Mouse (Mus musculus): ENCODE results near the gene Ppp1r18.

Ppp1r18 gene

DNA sequence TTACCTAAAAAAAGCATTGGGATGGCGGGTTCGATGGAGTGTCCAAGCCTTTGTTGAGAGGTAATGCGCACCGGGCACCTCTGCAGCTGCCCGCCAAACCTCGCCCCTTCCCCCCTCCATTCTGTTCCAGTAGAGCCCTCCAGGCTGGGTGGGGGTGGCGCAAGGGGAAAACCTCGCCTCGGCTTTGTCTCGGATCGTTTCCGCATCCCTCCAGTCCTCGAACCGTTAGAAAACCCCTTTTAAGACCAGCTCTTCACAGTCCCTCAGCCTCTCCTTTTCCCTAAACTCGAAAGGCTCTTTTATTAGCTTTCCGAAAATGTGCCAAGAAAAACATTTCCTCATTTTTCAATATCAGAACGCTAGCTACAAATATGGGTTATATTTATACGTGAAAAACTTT, 27.9 kb upstream of the Ppp1r18 start:
- DNase-seq, result peak; percentile 77

DNA sequence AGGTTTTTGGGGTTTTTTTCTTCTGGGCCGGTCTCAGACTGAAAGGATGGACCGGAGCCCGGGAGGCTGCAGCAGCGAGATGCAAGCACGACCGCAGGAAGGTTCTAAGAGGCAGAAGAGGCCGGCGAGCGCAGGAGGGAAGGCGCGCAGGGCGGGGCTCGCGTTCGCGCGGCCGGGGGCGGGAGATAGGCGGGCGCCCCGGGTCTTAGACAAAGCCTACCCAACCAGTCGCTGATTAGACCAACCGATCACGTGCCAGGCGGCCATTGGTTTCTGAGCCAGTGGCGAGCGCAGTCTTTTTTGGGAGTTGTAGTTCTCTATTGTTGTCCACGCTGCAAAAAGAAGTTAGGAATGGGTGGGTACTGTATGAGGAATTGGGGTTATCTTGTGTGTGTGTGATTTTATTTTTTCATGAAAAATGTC, 27.3 kb upstream of the Ppp1r18 start, which contains the start of gene Tubb5:
Gene Tubb5 (minus strand): TSS at position 185 of the 423 bp plus-strand sequence.
- DNase-seq, result peak; percentile 97

DNA sequence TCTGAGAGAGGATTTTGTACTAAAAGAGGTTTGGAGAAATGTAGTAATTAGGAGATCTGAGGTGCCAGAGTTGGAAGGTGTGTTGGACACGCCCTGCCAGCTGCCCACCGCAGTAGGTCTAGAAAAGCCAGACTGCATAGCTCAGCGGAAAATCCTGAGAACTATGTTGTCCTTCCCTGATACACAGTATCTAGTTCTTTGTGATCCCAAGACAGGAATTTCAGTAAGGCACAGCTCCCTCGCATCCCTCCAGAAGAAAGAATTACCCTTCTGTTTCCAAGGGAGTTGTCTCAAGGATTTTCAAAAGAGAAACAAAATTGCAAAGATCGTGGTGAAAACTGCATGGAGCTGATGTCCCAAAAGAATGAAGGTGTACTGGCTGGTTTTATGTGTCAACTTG, 26.8 kb upstream of the Ppp1r18 start:
- no peak for DNase-seq

DNA sequence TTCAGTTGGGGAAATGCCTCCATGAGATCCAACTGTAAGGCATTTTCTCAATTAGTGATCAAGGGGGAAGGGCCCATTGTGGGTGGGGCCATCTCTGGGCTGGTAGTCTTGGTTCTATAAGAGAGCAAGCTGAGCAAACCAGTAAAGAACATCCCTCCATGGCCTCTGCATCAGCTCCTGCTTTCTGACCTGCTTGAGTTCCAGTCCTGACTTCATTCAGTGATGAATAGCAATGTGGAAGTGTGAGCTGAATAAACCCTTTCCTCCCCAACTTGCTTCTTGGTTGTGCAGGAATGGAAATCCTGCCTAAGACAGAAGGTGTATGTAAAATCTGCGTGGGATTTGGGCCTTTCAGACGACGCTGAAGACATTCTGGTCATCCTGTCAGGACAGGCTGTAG, 26.4 kb upstream of the Ppp1r18 start:
- DNase-seq, result peak; percentile 56

DNA sequence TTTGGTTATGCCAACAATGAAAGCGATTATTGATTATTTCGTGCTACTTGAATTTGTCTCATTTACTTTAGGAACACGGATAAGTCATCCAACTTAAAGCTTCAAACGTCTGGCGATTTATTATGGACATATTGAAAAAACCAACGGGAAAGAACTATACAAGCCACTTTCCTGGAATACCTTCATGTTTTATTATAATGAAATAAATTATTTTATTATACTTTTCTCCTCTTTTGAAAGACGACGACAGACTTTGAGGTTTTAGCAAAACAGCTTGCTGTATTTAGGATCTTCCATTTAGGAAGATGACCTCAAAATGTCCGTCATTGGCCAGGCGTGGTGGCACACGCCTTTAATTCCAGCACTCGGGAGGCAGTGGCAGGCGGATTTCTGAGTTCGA, 24.8 kb upstream of the Ppp1r18 start:
- no peak for DNase-seq

DNA sequence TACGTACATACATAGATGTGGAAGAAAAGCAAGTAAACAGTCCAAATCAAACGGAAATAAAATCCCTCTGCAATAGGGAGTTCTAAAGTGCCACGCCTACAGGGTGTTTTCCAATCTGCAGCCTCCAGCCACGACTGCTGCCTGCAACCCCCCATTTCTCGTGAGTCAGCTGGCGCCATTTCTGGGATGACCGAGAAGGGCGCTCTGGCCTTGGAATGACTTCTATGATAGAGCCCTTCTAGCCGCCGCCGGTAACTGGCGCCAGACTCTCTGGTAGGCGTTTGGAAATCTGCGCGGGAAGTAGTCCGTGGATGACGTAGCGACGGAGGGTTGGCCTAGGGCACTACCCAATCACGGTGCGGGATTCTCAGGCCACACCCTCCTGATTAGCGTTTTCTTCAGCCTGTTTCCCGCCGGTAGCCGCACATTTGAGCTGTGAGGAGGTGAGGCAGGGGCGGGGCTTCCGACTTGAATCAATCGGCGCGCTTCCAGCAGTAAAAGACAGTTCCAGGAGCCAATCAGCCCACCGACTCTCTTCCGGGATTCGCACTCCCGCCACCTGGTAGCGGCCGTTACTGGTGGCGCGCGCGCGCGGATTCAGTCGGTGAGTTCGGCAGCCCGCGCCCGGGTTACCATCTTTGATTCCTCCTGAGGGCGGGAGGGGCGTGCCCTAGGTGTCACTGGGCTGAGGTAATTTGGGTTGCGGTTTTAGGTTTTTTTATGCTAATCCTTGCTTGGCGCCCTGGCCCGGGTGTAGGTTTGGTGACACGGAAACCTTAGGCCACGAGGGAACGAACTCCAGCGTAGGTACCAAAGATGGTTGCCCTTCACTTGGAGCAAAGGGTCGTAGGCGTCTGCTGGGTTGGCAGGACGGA, 24.1 kb upstream of the Ppp1r18 start, which contains the start of gene Mdc1:
Gene Mdc1 (plus strand): TSS at position 440 of the 875 bp plus-strand sequence.
- peak; percentile 100 for DNase-seq

DNA sequence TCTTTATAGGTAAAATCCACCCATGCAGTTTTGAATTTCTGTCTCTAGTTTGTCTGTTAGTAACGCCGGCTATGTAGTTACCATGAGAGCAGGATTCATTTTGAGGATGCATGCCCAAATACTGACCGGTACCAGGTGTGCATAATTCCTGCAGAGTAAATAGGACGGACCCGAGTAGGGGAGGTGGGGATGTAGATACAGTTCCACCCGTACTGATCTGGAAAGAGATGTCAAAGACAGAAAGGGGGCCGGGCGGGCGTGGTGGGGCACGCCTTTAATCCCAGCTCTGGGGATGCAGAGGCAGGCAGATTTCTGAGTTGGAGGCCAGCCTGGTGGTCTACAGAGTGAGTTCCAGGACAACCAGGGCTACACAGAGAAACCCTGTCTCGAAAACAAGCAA, 23.4 kb upstream of the Ppp1r18 start:
- DNase-seq, result no peak

DNA sequence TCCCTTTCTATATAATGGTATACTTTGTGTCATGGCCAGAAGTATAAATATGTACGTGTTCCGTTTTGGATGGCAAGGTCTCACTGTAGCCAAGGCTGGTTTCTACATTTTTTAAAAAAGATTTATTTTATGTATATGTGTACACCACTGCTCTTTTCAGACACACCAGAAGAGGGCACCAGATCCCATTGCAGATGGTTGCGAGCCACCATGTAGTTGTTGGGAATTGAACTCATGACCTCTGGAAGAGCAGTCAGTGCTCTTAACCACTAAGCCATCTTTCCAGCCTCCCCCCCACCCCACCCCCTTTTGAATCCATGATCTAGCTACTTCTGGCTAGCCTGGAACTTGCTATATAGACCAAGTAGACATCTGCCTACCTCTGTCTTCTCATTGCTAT, 21.9 kb upstream of the Ppp1r18 start:
- no peak for DNase-seq

GRCm38 (mm10) chr17:35848112-35848511, 17.3 kb upstream of the Ppp1r18 start:
- DNase-seq, result no peak

DNA sequence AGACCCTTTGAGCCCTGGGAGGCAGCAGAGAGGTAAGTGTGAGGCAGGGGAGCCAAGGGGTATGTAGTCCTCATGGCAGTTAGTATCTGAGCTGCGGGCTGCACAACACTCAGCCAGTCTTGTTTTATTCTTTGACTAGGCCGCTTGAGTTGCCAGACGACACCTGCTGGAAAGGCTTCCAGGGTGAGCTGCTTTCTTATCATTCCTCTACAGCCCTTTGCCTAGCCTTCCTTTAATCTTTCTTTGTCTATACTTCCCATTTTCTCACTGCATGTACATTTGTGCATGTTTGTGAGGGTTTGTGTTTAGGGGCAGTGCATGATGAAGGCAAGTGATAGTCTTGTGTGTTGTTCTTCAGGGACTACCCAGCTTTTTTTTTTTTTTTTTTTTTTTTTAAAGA, 14.4 kb upstream of the Ppp1r18 start:
- DNase-seq, result no peak

GRCm38 (mm10) chr17:35859371-35859770, 6.0 kb upstream of the Ppp1r18 start:
- DNase-seq, result no peak

- no peak for DNase-seq
These were observed 5.6 kb upstream of the Ppp1r18 start for GRCm38 (mm10) chr17:35859835-35860234.

DNA sequence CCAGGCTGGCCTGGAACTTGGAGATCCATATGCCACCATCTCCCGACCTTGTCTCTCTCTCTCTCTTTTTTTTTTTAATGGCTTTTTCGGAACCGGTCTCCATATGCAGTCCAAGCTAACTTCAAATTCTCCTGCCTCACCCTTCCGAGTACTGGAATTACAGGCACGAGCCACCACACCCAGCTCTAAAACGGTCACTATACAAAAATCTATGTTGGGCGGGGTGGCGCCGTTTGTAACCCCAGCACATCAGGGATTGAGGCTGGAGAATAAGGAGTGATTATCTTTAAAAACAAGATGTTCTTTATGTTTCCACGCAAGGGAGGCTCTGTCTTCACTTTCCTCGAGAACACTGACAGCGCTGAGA, 4.6 kb upstream of the Ppp1r18 start:
- no peak for DNase-seq

DNA sequence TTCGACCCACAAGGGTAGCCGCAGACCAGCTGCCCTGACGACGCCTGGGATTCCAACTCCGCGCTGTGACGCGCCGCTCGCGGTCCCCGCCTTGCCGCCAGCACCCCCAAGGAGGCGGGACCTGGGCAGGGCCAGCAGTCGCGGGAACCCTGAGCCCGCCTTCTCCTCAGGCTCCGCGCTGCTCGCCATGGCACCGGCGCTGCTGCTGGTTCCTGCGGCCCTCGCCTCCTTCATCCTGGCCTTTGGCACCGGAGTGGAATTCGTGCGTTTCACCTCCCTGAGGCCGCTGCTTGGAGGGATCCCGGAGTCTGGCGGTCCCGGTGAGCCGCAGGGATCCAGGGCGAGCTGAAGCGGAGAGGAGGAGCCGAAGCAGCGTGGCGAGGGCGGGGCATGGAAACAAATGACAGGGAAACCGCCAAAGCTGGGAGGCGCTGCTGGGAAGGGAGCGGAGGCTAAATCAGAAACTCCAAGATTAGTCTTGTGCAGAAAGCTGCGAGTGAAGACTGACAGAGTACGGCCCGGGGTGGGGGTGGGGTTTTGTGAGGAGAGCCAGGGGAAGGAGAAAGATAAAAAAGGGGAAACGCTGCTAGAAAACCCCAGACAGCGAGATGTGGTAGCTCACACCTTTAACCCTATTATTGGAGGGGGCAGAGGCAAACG, 4.1 kb upstream of the Ppp1r18 start, which contains the start of gene Nrm:
Gene Nrm (plus strand): TSS at position 121 of the 660 bp plus-strand sequence.
- DNase-seq, result peak; percentile 91

- no peak for DNase-seq
These were observed 500 bp upstream of the Ppp1r18 start for GRCm38 (mm10) chr17:35864832-35865353.

DNA sequence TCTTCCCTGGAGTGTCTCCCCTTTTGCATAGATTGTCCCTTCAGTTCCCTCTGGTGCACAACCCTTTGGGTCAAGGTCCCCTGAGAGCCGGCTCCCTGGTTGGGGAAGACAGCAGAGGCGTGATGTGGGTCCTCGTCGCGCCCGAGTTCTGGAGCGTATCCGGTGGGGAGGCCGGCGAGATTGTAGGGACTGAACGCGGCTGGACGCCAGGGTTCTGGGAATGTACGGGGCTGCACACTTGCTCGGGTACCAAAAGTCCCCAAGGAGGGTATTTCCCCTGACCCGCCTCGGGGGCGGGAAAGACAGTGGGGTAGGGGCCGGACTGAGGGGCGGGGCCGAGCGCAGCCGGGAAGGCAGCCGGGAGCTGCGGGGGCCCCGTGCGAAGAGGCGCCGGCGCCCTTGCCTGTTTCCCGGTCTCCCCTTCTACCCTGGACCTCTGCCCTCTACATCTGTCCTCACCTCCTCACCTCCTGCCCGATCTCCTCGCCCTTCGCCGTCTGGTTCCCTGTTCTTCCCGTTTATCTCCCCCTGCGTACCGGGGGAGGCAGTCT, 963 bp downstream of the Ppp1r18 start:
- peak; percentile 49 for DNase-seq

DNA sequence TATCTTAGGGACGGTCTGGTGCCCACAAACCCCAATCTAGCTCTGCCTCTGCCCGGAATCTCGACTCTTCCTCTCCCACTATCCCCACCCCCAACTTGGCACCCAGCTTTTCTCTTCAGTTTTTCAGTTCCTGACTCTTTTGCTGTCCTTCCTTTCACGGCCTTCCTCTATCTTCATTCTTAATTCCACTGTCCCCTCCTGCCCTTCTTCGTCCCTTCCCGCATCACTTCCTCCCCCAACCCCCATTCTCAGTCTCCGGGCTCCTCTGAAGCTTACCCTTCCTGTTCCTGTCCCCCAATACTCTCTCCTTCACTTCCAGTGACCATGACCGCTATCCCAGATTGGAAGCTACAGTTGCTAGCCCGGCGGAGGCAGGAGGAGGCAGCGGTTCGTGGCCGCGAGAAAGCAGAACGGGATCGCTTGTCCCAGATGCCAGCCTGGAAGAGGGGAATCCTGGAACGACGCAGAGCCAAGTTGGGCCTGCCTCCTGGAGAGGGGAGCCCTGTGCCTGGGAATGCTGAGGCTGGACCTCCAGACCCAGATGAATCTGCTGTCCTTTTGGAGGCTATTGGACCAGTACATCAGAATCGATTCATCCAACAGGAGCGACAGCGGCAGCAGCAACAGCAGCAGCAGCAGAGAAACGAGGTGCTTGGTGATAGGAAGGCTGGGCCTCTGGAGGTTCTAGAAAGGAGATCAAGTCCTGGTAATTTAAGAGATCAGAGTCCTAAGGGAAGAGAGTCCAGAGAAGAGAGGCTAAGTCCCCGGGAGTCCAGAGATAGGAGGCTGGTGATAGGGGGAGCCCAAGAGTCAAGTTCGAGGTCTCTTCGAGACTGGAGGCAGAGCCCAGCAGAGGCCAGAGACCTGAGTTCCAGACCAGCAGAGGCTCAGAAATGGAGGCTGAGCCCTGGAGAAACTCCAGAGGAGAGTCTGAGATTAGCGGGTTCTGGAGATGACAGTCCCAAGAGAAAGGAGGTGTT, 1.8 kb downstream of the Ppp1r18 start:
- DNase-seq, result no peak

- no peak for DNase-seq
These were observed 2.9 kb downstream of the Ppp1r18 start for GRCm38 (mm10) chr17:35868165-35868820.

DNA sequence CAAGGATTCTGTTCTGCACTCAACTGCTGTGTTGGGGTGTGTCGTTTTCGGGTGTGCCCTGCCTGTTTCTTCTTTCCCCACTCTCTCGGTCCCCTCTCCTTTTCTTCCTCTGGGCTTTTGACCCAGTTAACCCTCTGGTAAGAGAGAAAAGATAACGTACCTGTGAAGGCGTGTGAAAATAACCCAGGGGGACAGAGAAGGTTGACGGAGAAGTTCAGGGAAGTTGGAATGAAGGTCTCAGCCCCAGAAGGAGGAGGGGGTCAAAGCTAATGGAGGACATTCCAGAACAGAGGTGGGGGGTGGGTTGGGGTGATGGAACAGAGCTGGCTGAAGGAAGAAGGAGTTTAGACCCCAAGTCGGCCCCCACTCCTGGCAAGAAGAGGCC, 3.6 kb downstream of the Ppp1r18 start:
- no peak for DNase-seq

DNA sequence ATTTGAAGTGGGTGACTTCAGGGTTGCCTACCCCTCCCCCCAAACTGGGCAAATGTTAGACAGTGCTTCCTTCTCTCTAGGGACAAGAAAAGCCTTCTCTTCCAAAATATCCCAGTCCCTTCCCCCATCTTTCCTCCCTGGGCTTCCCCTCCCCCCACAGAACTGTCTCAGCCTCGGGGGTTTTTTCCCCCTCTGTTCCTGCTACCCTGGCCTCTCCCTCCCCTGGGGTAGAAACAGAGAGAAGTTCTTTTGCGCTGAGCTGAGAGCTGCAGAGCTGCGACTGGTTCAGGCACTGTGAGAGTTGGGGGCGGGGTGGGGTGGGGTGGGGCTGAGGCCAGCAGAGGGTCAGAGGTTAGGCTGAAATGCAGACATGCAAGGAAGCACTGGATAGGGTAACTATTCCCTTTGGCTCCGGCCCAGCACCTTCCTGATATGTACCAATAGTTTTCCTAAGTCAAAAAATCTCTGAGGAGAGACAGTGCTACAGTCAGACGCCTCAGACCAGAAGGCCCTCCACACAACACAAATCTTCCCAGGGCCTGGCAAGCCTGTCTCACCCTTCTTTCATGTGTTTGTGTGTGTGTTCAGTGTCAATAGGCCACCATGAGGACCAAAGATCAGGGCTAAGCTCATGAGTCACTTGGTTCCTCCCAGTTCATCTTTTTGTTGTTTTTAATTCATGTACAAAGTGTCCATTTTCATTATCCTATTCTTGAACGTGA, 4.1 kb downstream of the Ppp1r18 start:
- DNase-seq, result no peak
